Mouse (Mus musculus) lung, embryonic 14.5 days (tissue): Measurements from ENCODE around the gene Ctrc. TPM values are rescaled to one million over a fixed set of nuclear protein-coding genes. Genes with fewer than 3 reads are reported as not detected.

Source experiments
- ATAC-seq: fragments of 200-750 bp; cut with Nextera tagmentation; 2 replicates; pipeline ENCODE4 v1.8.0; 2017; ENCODE audit warnings: mild to moderate bottlenecking, moderate TSS enrichment, moderate library complexity; ENCODE audit not compliant: insufficient read depth
- DNase-seq: peaks from one replicate; pipeline ENCODE4 v3.0.0-alpha.2; 2015
- H3K27ac ChIP-seq: fragments of 300-500 bp; sonication (generic); 2 replicates; pipeline ENCODE4 v1.5.1; 2014; ENCODE audit warnings: low read depth, mild to moderate bottlenecking, moderate library complexity
- H3K27me3 ChIP-seq: fragments of 300-500 bp; sonication (generic); 2 replicates; pipeline ENCODE4 v1.6.1; 2014; ENCODE audit warnings: low read length, control low read depth; ENCODE audit not compliant: insufficient read depth
- H3K36me3 ChIP-seq: fragments of 300-500 bp; sonication (generic); 2 replicates; pipeline ENCODE4 v1.6.1; 2014; ENCODE audit warnings: control low read depth; ENCODE audit not compliant: insufficient read depth
- H3K4me1 ChIP-seq: fragments of 300-500 bp; sonication (generic); 2 replicates; pipeline ENCODE4 v1.6.1; 2014; ENCODE audit warnings: antibody characterized with exemption, control low read depth; ENCODE audit not compliant: insufficient read depth
- H3K4me2 ChIP-seq: fragments of 300-500 bp; sonication (generic); 2 replicates; pipeline ENCODE4 v1.6.1; 2014; ENCODE audit warnings: mild to moderate bottlenecking
- H3K4me3 ChIP-seq: fragments of 300-500 bp; sonication (generic); 2 replicates; pipeline ENCODE4 v1.5.1; 2014; ENCODE audit warnings: low read depth, low read length
- H3K9ac ChIP-seq: fragments of 300-500 bp; sonication (generic); 2 replicates; pipeline ENCODE4 v1.6.1; 2014
- H3K9me3 ChIP-seq: fragments of 300-500 bp; sonication (generic); 2 replicates; pipeline ENCODE4 v1.6.1; 2016; ENCODE audit warnings: low read depth, low read length, control low read depth
- CTCF ChIP-seq: IDR thresholded peaks from 2 replicates; pipeline ENCODE4 v1.5.1; 2016; ENCODE audit warnings: antibody characterized with exemption, low read depth
- WGBS: fragments of 180-500 bp; shearing (Covaris S2); extraction: QIAGEN DNeasy Blood & Tissue Kit; methylation state at CpG from one replicate; pipeline ENCODE4 v1.1.7; 2014; 5-methylcytosine and 5-hydroxymethylcytosine counted together
- polyA plus RNA-seq: library from polyadenylated mRNA; unstranded; fragments of >200 nt; fragmentation: Nextera tagmentation; extraction: Ambion mirVana; gene quantifications from 2 replicates; pipeline ENCODE4 v1.2.1, GENCODE M21; 2014

The Ctrc gene
- polyA plus RNA-seq, 1 experiment from 2014 or later = not detected

DNA sequence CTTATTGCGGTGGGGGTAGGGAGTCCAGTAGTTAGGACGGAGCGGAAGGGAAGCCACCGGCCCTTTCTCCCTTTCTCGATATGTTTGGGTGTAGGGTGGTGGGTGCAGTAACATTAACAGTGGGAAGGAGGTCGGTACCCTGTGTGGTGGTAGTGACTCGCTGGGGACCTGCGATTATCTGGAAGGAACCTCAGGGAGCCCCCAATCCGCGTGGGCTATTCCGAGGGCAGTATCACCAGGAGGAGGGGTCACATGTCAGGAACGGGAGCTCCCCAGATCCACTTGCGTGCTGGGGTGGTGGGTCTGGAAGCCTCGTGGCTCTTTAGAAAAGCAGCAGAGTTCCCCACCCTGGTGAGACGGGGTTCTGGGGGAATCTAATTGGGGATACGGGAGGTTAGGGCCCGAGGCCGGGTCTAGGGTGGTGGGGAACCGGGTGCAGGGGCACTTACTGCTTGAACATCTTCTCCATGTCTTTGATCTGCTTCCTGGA, 28.0 kb upstream of the Ctrc start:
- Histone ChIP-seq H3K27ac (peak overlapping the region; percentile 65), H3K9ac (peak overlapping the region; percentile 79), H3K4me1 (peaks cover 26% of the 10 kb centered on the region), H3K27me3 (no peaks in the 10 kb centered on the region), H3K36me3 (peaks cover 13% of the 10 kb centered on the region), H3K9me3 (no peaks in the 10 kb centered on the region), H3K4me3 (peak overlapping the region; percentile 82), H3K4me2 (peak overlapping the region; percentile 97)
- ATAC-seq (no peak), DNase-seq (no peak)
- WGBS = under 1% methylated on average over 19 of the region's 19 CpGs
- no peak for TF ChIP-seq CTCF

DNA sequence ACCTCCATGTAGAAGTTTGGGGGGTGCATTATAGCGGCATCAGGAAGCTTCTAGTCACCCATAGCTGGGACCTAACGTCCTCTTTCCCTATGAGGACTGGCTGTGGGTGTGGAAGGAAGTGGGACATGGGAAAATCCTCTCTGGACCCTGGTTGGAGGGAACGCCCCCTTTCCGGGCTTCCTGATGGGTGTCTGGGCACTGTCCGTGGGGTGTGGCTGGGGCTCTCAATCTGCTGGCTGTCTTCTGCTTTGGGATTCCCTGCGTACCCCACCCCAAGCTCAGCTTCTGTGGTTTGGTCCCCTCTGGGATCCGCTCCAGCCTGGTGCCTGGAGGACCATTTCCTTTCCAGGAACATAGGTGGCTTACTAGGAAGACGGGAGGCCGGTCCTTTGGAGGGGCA, 26.8 kb upstream of the Ctrc start:
- TF ChIP-seq CTCF = no peak
- Histone ChIP-seq H3K4me2 (peak overlapping the region; percentile 97), H3K4me3 (peak overlapping the region; percentile 82), H3K27ac (no peak overlapping the region), H3K4me1 (peaks cover 29% of the 10 kb centered on the region), H3K9ac (peak overlapping the region; percentile 79), H3K36me3 (peaks cover 13% of the 10 kb centered on the region), H3K27me3 (no peaks in the 10 kb centered on the region), H3K9me3 (no peaks in the 10 kb centered on the region)
- no peak for ATAC-seq
- no peak for DNase-seq
- WGBS = 75% methylated on average over 9 of the region's 9 CpGs

DNA sequence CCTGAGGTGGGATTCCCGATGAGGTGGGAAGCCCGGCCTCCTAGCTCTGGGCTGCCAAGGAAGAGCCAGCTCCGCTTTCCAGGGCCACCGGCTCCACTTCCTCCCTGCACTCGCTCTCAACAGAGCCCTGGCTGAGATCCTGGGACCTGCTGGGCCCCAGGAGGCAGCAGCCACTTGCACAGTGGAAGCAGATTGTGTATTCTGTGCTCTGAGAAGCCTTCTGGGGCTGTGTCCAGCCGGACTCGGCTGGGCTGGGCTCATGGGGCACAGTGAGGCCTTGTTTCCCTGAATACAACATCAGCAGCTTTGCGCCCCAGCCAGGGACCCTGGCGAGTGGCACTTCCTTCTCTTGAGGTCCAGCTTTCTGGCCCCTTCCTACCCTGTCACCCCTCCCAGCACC, 25.8 kb upstream of the Ctrc start:
- Histone ChIP-seq H3K4me3 (peak overlapping the region; percentile 82; the same call in 1 of the 2 replicates), H3K4me2 (peak overlapping the region; percentile 97), H3K9me3 (no peaks in the 10 kb centered on the region), H3K4me1 (peaks cover 39% of the 10 kb centered on the region), H3K36me3 (peaks cover 13% of the 10 kb centered on the region), H3K27me3 (no peaks in the 10 kb centered on the region), H3K27ac (peak overlapping the region; percentile 12; the same call in 1 of the 2 replicates), H3K9ac (peak overlapping the region; percentile 19)
- DNase-seq (peak; percentile 39), ATAC-seq (no peak)
- 47% methylated on average over 9 of the region's 9 CpGs for WGBS
- no peak for TF ChIP-seq CTCF

DNA sequence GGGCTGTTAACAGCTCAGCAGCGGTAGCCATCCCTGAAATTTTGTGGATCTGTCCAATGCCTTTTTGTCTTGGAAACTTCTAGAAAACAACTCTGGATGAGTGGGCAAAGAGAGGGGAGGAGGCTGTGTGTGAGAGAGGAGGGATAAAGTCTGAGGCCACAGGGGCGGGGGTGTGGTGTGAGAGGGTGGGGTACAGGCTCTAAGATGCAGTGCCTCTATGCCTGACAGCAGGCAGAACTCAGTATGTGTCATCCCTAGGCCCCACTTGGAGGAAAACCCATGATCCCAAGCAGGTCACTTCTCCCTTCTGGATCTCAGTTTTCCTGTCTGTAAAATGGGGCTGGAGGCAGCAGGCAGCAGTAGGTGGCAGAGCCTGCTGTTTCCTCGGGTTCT, 25.2 kb upstream of the Ctrc start:
- Histone ChIP-seq H3K27me3 (no peaks in the 10 kb centered on the region), H3K4me2 (peak overlapping the region; percentile 97), H3K27ac (no peak overlapping the region), H3K4me1 (peaks cover 45% of the 10 kb centered on the region), H3K9ac (no peak overlapping the region), H3K9me3 (no peaks in the 10 kb centered on the region), H3K36me3 (peaks cover 13% of the 10 kb centered on the region), H3K4me3 (no peak overlapping the region)
- no peak for ATAC-seq
- 91% methylated on average over 3 of the region's 3 CpGs for WGBS
- DNase-seq = no peak
- no peak for TF ChIP-seq CTCF

DNA sequence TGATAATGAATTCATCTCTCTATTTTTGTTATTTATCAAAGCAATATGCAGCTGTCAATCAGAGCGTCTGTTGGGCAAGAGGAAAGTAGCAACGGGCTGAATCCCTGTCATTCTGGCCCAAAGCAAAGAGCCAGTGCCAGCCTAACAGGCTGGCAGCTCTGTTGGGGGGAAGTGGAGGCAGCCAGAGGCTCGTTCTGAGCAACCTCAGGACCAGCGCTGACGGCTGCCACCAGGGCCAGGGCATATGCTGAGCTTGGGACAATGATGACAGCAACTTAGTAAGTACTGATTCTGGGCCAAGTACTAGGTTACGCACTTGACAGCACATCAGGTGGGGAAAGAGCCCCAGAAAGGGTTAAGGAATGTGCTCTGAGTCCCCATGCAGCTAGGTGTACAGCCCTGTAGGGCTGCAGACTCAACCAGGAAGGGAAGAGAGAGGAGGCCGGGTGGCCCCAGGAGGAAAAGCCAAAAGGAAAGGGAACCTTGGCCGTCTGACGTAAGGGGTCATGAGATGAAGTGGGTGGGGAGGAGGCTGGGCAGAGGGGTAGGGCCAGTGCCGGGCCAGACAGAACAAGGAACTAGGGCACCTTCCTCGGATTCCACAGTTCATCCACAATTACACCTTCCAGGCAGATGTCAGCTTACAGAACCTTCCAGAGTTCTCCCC, 24.6 kb upstream of the Ctrc start:
- H3K36me3 ChIP-seq = peaks cover 15% of the 10 kb centered on the region
- H3K4me2 ChIP-seq = no peak overlapping the region
- WGBS = 61% methylated on average over 11 of the region's 11 CpGs
- no peak overlapping the region for H3K27ac ChIP-seq
- H3K27me3 ChIP-seq = no peaks in the 10 kb centered on the region
- ATAC-seq (no peak), DNase-seq (no peak)
- no peak overlapping the region for H3K9ac ChIP-seq
- TF ChIP-seq CTCF = no peak
- H3K4me1 ChIP-seq = peaks cover 47% of the 10 kb centered on the region
- no peak overlapping the region for H3K4me3 ChIP-seq
- H3K9me3 ChIP-seq = no peaks in the 10 kb centered on the region

DNA sequence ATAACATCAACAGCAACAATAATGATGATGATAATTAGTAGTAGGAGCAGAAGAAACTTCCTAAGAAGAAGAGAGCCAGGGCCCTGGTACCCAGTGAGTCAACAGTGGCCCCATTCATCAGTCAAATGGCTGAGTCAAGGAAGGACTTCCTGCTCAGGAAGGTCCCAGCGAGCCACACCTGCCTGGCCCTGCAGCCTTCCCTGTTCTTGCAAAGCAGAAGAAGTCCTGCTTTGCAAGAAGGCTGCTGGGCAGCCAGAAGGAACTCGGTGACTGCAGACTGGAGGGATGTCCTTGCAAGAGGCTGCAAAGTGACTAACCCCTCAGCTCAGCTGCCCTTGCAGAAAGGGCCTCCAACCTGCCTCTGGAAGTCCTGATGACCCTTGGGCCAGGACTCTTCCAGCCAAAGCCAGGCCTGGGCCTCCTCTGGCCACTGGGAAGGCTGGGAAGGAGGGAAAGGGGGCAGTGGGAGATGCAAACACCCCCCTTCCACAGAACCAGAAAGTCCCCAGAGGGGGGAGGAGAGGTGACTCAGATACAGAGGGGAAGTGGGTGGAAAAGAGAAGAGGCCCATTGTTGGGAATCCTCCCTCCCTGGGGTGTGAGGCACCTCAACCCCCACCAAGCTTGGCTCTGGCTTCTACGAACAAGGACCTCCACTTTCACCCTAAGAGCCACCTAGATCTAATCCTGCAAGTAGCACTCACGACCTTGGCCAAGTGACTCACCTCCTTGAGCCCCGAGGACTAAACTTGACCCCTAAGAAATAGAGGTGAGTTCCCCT, 23.5 kb upstream of the Ctrc start:
- Histone ChIP-seq H3K9me3 (no peaks in the 10 kb centered on the region), H3K36me3 (peaks cover 16% of the 10 kb centered on the region), H3K9ac (no peak overlapping the region), H3K27me3 (no peaks in the 10 kb centered on the region), H3K4me2 (no peak overlapping the region), H3K27ac (0 out of 2 replicates have a peak overlapping the region, but pooled peaks have one; percentile 36), H3K4me3 (no peak overlapping the region), H3K4me1 (peaks cover 40% of the 10 kb centered on the region)
- TF ChIP-seq CTCF = no peak
- ATAC-seq = no peak
- DNase-seq = no peak
- WGBS = 63% methylated on average over 5 of the region's 5 CpGs

DNA sequence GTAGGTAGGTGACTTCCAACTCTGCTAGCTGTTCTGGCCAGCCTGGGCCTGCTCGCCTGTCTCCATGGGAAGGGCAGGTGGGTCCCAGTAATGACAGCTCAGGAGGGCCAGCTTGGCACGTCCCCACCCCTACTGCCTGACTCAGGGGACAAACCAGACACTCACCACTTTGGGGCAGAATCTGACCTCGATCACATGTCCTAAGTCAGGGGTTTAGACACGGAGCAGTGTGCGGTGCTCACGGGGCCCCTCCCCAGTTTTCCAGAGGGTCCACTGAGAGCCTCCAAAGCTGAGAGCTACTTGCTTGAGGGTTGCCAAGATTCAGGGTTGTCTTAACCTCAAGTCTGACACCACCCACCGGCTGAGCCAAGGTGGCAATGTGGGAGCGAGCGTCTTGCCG, 21.9 kb upstream of the Ctrc start:
- no peaks in the 10 kb centered on the region for H3K9me3 ChIP-seq
- no peak for ATAC-seq
- H3K4me1 ChIP-seq = peaks cover 35% of the 10 kb centered on the region
- no peak overlapping the region for H3K4me3 ChIP-seq
- H3K9ac ChIP-seq = no peak overlapping the region; the same call in 1 of the 2 replicates
- no peaks in the 10 kb centered on the region for H3K27me3 ChIP-seq
- H3K27ac ChIP-seq = peak overlapping the region; percentile 78; the same call in 1 of the 2 replicates
- H3K4me2 ChIP-seq = no peak overlapping the region
- WGBS = 77% methylated on average over 10 of the region's 10 CpGs
- peaks cover 16% of the 10 kb centered on the region for H3K36me3 ChIP-seq
- no peak for TF ChIP-seq CTCF
- DNase-seq = no peak
